Mouse (Mus musculus) lung, postnatal 0 days (tissue): ENCODE data around the gene Gstt2. TPM values are rescaled to one million over a fixed set of nuclear protein-coding genes. Genes with fewer than 3 reads are reported as not detected.

Experiments
- ATAC-seq: fragments of 200-750 bp; cut with Nextera tagmentation; 2 replicates; pipeline ENCODE4 v1.8.0; 2017; ENCODE audit warnings: moderate library complexity
- DNase-seq: peaks from one replicate; pipeline ENCODE4 v3.0.0-alpha.2; 2016; ENCODE audit warnings: low spot score
- H3K27ac ChIP-seq: fragments of 300-500 bp; sonication (generic); 2 replicates; pipeline ENCODE4 v1.5.1; 2014; ENCODE audit warnings: antibody characterized with exemption, mild to moderate bottlenecking, low read length, mixed read lengths
- H3K27me3 ChIP-seq: fragments of 300-500 bp; sonication (generic); replicated peaks from 2 replicates; pipeline ENCODE4 v1.6.1; 2014; ENCODE audit warnings: low read length, mixed read lengths; ENCODE audit not compliant: insufficient read depth
- H3K36me3 ChIP-seq: fragments of 300-500 bp; sonication (generic); 2 replicates; pipeline ENCODE4 v1.6.1; 2014; ENCODE audit warnings: low read length, mixed read lengths; ENCODE audit not compliant: insufficient read depth
- H3K4me1 ChIP-seq: fragments of 300-500 bp; sonication (generic); 2 replicates; pipeline ENCODE4 v1.6.1; 2014; ENCODE audit warnings: antibody characterized with exemption, low read depth, low read length, mixed read lengths; ENCODE audit not compliant: insufficient read depth
- H3K4me2 ChIP-seq: fragments of 300-500 bp; sonication (generic); replicated peaks from 2 replicates; pipeline ENCODE4 v1.6.1; 2014; ENCODE audit warnings: low read depth, mild to moderate bottlenecking, low read length, moderate library complexity, mixed read lengths
- H3K4me3 ChIP-seq: fragments of 300-500 bp; sonication (generic); 2 replicates; pipeline ENCODE4 v1.5.1; 2014; ENCODE audit warnings: low read depth, low read length
- H3K9ac ChIP-seq: fragments of 300-500 bp; sonication (generic); replicated peaks from 2 replicates; pipeline ENCODE4 v1.6.1; 2014; ENCODE audit warnings: low read depth, mild to moderate bottlenecking
- H3K9me3 ChIP-seq: fragments of 300-500 bp; sonication (generic); 2 replicates; pipeline ENCODE4 v1.6.1; 2016; ENCODE audit warnings: low read length, mixed read lengths
- CTCF ChIP-seq: IDR thresholded peaks from 2 replicates; pipeline ENCODE4 v1.5.1; 2016; ENCODE audit warnings: antibody characterized with exemption, mild to moderate bottlenecking
- EP300 ChIP-seq: IDR thresholded peaks from 2 replicates; pipeline ENCODE4 v1.6.1; 2016; ENCODE audit warnings: antibody characterized with exemption, mild to moderate bottlenecking, control low read depth
- WGBS: fragments of 180-500 bp; shearing (Covaris S2); extraction: QIAGEN DNeasy Blood & Tissue Kit; methylation state at CpG from one replicate; pipeline ENCODE4 v1.1.7; 2014; 5-methylcytosine and 5-hydroxymethylcytosine counted together
- polyA plus RNA-seq: library from polyadenylated mRNA; unstranded; fragments of >200 nt; fragmentation: Nextera tagmentation; extraction: Ambion mirVana; gene quantifications from 2 replicates; pipeline ENCODE4 v1.2.1, GENCODE M21; 2015

Gstt2 gene
- polyA plus RNA-seq, 1 experiment from 2014 or later: 44.7 TPM

DNA sequence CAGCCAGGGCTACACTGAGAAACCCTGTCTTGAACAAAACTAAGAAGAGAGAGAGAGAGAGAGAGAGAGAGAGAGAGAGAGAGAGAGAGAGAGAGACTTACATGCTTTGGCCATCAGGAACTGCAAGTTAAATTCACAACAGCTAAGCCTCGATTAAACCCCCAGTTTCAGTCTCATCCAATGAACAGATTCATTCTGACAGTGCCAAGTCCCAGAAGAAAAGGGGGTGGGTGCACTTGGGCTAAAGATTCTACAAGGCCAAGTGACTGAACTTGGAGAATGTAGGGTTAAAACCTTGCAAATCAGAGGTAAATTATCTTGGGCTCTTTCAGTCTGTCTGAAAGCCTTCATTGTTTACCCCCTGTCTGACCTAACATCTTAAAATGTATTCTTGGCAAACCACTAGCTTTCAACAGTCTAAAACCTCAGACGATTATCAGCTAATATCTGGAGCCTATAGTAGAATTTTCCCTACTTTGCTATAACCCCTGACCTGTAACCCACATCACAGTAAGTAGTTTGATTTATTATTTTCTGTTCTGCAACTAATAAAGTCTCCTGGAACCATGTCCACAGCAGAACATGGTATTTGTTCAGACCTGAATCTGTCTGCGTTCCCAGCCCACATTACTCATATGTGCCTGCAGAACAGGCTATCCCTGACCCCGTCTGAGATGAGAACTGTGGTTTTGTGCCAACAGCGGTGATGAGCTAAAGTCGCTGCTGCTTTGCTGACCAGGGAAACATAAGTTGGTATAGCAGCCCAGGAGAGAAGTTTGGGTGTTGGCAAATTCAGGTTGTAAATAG is 43.8 kb upstream of the Gstt2 start:
- DNase-seq (no peak), ATAC-seq (no peak)
- no peak overlapping the region for H3K9ac ChIP-seq
- H3K27ac ChIP-seq: no peak overlapping the region
- H3K36me3 ChIP-seq: no peaks in the 10 kb centered on the region
- H3K27me3 ChIP-seq: no peaks in the 10 kb centered on the region
- no peaks in the 10 kb centered on the region for H3K9me3 ChIP-seq
- no peaks in the 10 kb centered on the region for H3K4me1 ChIP-seq
- no peak for TF ChIP-seq EP300
- 40% methylated on average over 6 of the region's 6 CpGs for WGBS
- no peak overlapping the region for H3K4me3 ChIP-seq
- no peak overlapping the region for H3K4me2 ChIP-seq

GRCm38 (mm10) chr10:75880351-75880750 is 43.1 kb upstream of the Gstt2 start:
- no peaks in the 10 kb centered on the region for H3K9me3 ChIP-seq
- H3K4me3 ChIP-seq: no peak overlapping the region
- no peak overlapping the region for H3K9ac ChIP-seq
- WGBS: 91% methylated on average over 10 of the region's 10 CpGs
- no peak overlapping the region for H3K27ac ChIP-seq
- no peak overlapping the region for H3K4me2 ChIP-seq
- H3K27me3 ChIP-seq: no peaks in the 10 kb centered on the region
- TF ChIP-seq EP300 (no peak), CTCF (no peak)
- no peaks in the 10 kb centered on the region for H3K4me1 ChIP-seq
- no peaks in the 10 kb centered on the region for H3K36me3 ChIP-seq
- ATAC-seq (no peak), DNase-seq (no peak)

GRCm38 (mm10) chr10:75878836-75879235 is 41.6 kb upstream of the Gstt2 start:
- Histone ChIP-seq H3K27ac (no peak overlapping the region), H3K4me3 (no peak overlapping the region), H3K4me2 (no peak overlapping the region), H3K9me3 (no peaks in the 10 kb centered on the region), H3K9ac (no peak overlapping the region), H3K4me1 (no peaks in the 10 kb centered on the region), H3K36me3 (no peaks in the 10 kb centered on the region), H3K27me3 (no peaks in the 10 kb centered on the region)
- ATAC-seq (no peak), DNase-seq (no peak)
- TF ChIP-seq CTCF (no peak), EP300 (no peak)
- 79% methylated on average over 3 of the region's 3 CpGs for WGBS

- no peak for DNase-seq
- no peak overlapping the region for H3K4me3 ChIP-seq
- no peak overlapping the region for H3K9ac ChIP-seq
- TF ChIP-seq CTCF (no peak), EP300 (no peak)
- no peak overlapping the region for H3K4me2 ChIP-seq
- no peaks in the 10 kb centered on the region for H3K9me3 ChIP-seq
- no peak overlapping the region for H3K27ac ChIP-seq
- H3K27me3 ChIP-seq: no peaks in the 10 kb centered on the region
- no peak for ATAC-seq
- WGBS: 34% methylated on average over 10 of the region's 10 CpGs
- H3K36me3 ChIP-seq: no peaks in the 10 kb centered on the region
- 0 out of 2 replicates have a peak, but pooled peaks cover 5% of the 10 kb centered on the region for H3K4me1 ChIP-seq
These were observed 36.4 kb upstream of the Gstt2 start for GRCm38 (mm10) chr10:75873543-75874170.

DNA sequence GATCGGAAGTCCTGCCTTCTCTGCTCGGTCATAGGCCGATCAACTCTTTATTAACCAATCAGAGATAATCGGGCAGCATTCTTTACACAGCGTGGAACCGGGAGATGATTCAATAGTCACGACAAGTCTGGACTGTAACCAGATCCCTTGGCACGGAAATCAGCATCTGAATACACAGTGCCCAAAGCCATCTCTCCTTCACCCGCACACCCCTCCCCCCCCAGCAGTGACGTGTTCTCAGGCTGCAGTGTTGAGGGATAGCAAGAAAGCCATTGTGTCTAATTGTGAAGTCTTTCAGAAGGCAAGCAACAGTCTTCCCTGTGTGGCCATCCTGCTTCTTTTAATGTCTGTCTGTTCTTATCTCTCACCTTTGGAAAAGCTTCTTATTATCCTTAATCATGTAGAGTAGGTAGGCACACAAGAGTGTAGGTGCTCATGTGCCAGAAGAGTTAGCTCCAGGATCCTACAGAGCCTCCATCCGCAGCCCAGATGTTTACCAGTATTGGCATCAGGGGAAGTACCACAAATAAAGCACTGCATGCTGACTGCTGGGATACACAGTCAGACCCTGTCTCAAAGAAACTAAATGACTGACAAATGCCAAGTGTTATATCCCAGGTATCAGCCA is 35.8 kb upstream of the Gstt2 start:
- H3K27me3 ChIP-seq: no peaks in the 10 kb centered on the region
- TF ChIP-seq EP300: no peak
- TF ChIP-seq CTCF: no peak
- H3K4me3 ChIP-seq: 0 out of 2 replicates have a peak overlapping the region, but pooled peaks have one; percentile 12
- no peak overlapping the region for H3K9ac ChIP-seq
- no peak overlapping the region for H3K27ac ChIP-seq
- peak; percentile 96 for ATAC-seq
- no peaks in the 10 kb centered on the region for H3K9me3 ChIP-seq
- H3K4me1 ChIP-seq: 0 out of 2 replicates have a peak, but pooled peaks cover 5% of the 10 kb centered on the region
- peak; percentile 67 for DNase-seq
- 4% methylated on average over 11 of the region's 11 CpGs for WGBS
- H3K36me3 ChIP-seq: no peaks in the 10 kb centered on the region
- H3K4me2 ChIP-seq: peak overlapping the region; percentile 50
